Mouse (Mus musculus) stomach, postnatal 0 days (tissue): ENCODE data around the gene Cenpo.

Experiments used
- CTCF ChIP-seq: IDR thresholded peaks from 2 replicates; pipeline ENCODE4 v1.5.1; 2016; ENCODE audit warnings: antibody characterized with exemption, low read depth, mild to moderate bottlenecking, moderate library complexity
- EP300 ChIP-seq: optimal IDR thresholded peaks from 2 replicates; pipeline ENCODE3; 2016; ENCODE audit warnings: antibody characterized with exemption

DNA sequence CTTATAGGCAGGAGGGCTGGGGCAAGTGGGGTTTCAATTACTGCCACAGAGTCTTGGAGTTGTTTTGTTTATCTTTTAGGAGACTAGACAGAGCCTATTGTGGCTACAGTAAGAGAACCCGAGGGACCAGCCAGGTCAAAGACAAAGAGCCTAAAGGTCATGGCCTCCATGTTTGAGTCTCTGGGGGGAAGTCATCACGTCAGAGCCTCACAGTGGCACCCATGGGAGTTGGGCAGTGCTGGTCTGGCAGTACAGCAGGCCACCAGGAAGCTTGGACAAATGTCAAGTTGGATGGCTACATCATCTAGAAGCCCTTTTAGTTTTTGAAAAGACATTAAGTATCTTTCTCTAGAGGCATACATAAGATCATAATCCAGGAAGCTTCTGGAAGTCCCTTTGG lies 71.2 kb downstream of the Cenpo start:
- TF ChIP-seq CTCF (no peak), EP300 (no peak)
